Mouse (Mus musculus): Measurements from ENCODE around the gene Trim80. TPM values are rescaled to one million over a fixed set of nuclear protein-coding genes. Genes with fewer than 3 reads are reported as not detected.
A peak's percentile ranks its signal among the peaks of the same experiment; 100 is the strongest.
"Not testable (repeated sequence)": the region's sequence is repeated elsewhere in the genome, so short reads cannot be mapped to it uniquely, and the experiment has no call there.

Trim80 gene
- total RNA-seq, 1 experiment, result 0.31 TPM

GRCm38 (mm10) chr11:115492387-115492786, 52.0 kb downstream of the Trim80 start:
- Histone ChIP-seq H3K9me3 (ENCODE audit: control insufficient read depth, insufficient read depth, low read depth, low read length) (no peaks in the 10 kb centered on the region), H3K4me1 (ENCODE audit: control insufficient read depth in 2 of 2, insufficient read depth in 2 of 2, low read length in 2 of 2, poor library complexity in 1 of 2) (peaks cover 0 to 8% of the 10 kb centered on the region in 2 experiments; a peak in 2 of 4 replicates), H3K9ac (ENCODE audit: insufficient read depth, low read depth, low read length, poor library complexity, severe bottlenecking) (no peak overlapping the region), H3K36me3 (ENCODE audit: control insufficient read depth, insufficient read depth, low read length, poor library complexity, severe bottlenecking) (peaks cover 13% of the 10 kb centered on the region), H3K27ac (ENCODE audit: insufficient read depth, low read depth, low read length, poor library complexity, severe bottlenecking) (no peak overlapping the region), H3K4me3 (ENCODE audit: insufficient read depth in 1 of 2, low read depth in 1 of 2, low read length in 2 of 2, poor library complexity in 1 of 2, severe bottlenecking in 1 of 2) (peak overlapping the region in 1 of 2 experiments; percentile 81; a peak in 1 of 4 replicates)
- TF ChIP-seq MAFK (IDR thresholded peaks at IDR 0.05; ENCODE audit: insufficient read depth, low read depth, low read length) (no peak), HCFC1 (IDR thresholded peaks at IDR 0.05; ENCODE audit: borderline replicate concordance, insufficient read depth, low read length) (no peak), CHD2 (IDR thresholded peaks at IDR 0.05; ENCODE audit: low read depth, low read length) (no peak), ZNF384 (IDR thresholded peaks at IDR 0.05; ENCODE audit: low read depth, low read length) (no peak), ZC3H11A (IDR thresholded peaks at IDR 0.05; ENCODE audit: borderline replicate concordance, low read depth, low read length) (no peak)
- in situ Hi-C loops (cut with MboI; ENCODE audit: low sequenced_read_pairs in 2 of 2, unreplicated experiment in 2 of 2), result no loop called here
- DNase-seq (ENCODE audit: low read depth, low spot score), result no peak

- H3K27ac ChIP-seq (ENCODE audit: insufficient read depth, low read depth, low read length, poor library complexity, severe bottlenecking); DNase-seq (ENCODE audit: low read depth, low spot score); H3K4me3 ChIP-seq (ENCODE audit: insufficient read depth in 1 of 2, low read depth in 1 of 2, low read length in 2 of 2, poor library complexity in 1 of 2, severe bottlenecking in 1 of 2); H3K9me3 ChIP-seq (ENCODE audit: control insufficient read depth, insufficient read depth, low read depth, low read length); in situ Hi-C loops (cut with MboI; ENCODE audit: low sequenced_read_pairs in 2 of 2, unreplicated experiment in 2 of 2); H3K4me1 ChIP-seq (ENCODE audit: control insufficient read depth in 2 of 2, insufficient read depth in 2 of 2, low read length in 2 of 2, poor library complexity in 1 of 2); H3K9ac ChIP-seq (ENCODE audit: insufficient read depth, low read depth, low read length, poor library complexity, severe bottlenecking): not testable (repeated sequence)
- peaks cover 25% of the 10 kb centered on the region for H3K36me3 ChIP-seq (ENCODE audit: control insufficient read depth, insufficient read depth, low read length, poor library complexity, severe bottlenecking)
- TF ChIP-seq ZNF384 (IDR thresholded peaks at IDR 0.05; ENCODE audit: low read depth, low read length), result peak; percentile 55
Observed at GRCm38 (mm10) chr11:115496559-115496958, 56.2 kb downstream of the Trim80 start.

Other genes with a start within 250 kb of the Trim80 start
- gene Grin2c, start 173.3 kb upstream of the Trim80 start, total RNA-seq (2012; rRNA removed), result 0.21 and 0.22 TPM in 2 replicates
- gene Fdxr, start 163.5 kb upstream of the Trim80 start, total RNA-seq (2012; rRNA removed), result 12.1 and 21.0 TPM in 2 replicates
- 2.1 and 3.7 TPM in 2 replicates for gene Fads6, start 142.9 kb upstream of the Trim80 start, total RNA-seq (2012; rRNA removed)
- gene Otop2, start 133.4 kb upstream of the Trim80 start, total RNA-seq (2012; rRNA removed), result 0.18 and 0.21 TPM in 2 replicates
- 0.11 TPM in 1 of 2 replicates, not detected in the other for gene Ush1g, start 118.5 kb upstream of the Trim80 start, total RNA-seq (2012; rRNA removed)
- not detected in 2 replicates for gene Otop3, start 105.8 kb upstream of the Trim80 start, total RNA-seq (2012; rRNA removed)
- gene Hid1, start 72.8 kb upstream of the Trim80 start, total RNA-seq (2012; rRNA removed), result 2.4 and 2.8 TPM in 2 replicates
- 8.5 and 10.4 TPM in 2 replicates for gene Cdr2l, start 58.6 kb upstream of the Trim80 start, total RNA-seq (2012; rRNA removed)
- gene Mrpl58, start 36.8 kb upstream of the Trim80 start, total RNA-seq (2012; rRNA removed), result 79.5 and 89.3 TPM in 2 replicates
- gene Atp5h, start 20.6 kb upstream of the Trim80 start, total RNA-seq (2012; rRNA removed), result 275 and 342 TPM in 2 replicates
- 14.0 and 19.5 TPM in 2 replicates for gene Kctd2, start 20.4 kb upstream of the Trim80 start, total RNA-seq (2012; rRNA removed)
- gene Slc16a5, start 21.9 kb downstream of the Trim80 start, total RNA-seq (2012; rRNA removed), result 1.1 and 1.6 TPM in 2 replicates
- 4.8 and 5.0 TPM in 2 replicates for gene Armc7, start 35.1 kb downstream of the Trim80 start, total RNA-seq (2012; rRNA removed)
- 37.2 and 50.5 TPM in 2 replicates for gene Nt5c, start 51.3 kb downstream of the Trim80 start, total RNA-seq (2012; rRNA removed)
- 164 and 205 TPM in 2 replicates for gene Jpt1, start 73.8 kb downstream of the Trim80 start, total RNA-seq (2012; rRNA removed)
- 325 and 579 TPM in 2 replicates for gene Sumo2, start 95.7 kb downstream of the Trim80 start, total RNA-seq (2012; rRNA removed)
- 279 and 312 TPM in 2 replicates for gene Nup85, start 123.9 kb downstream of the Trim80 start, total RNA-seq (2012; rRNA removed)
- 51.6 and 74.9 TPM in 2 replicates for gene Mrps7, start 163.4 kb downstream of the Trim80 start, total RNA-seq (2012; rRNA removed)
- 31.7 and 39.7 TPM in 2 replicates for gene Gga3, start 163.5 kb downstream of the Trim80 start, total RNA-seq (2012; rRNA removed)
- gene Mif4gd, start 172.4 kb downstream of the Trim80 start, total RNA-seq (2012; rRNA removed), result 63.8 and 85.6 TPM in 2 replicates
- gene Slc25a19, start 187.8 kb downstream of the Trim80 start, total RNA-seq (2012; rRNA removed), result 22.6 and 23.6 TPM in 2 replicates

Measured in ES-E14 (cell line).